Mouse (Mus musculus) G1E (cell line): ENCODE measurements around the gene Wfdc6a.

ENCODE experiments used
- CTCF ChIP-seq: IDR thresholded peaks from 2 replicates; pipeline ENCODE4 v1.5.1; 2012; ENCODE audit warnings: low read depth, low read length, inconsistent platforms, mixed read lengths
- GATA1 ChIP-seq: IDR thresholded peaks from 2 replicates; pipeline ENCODE4 v1.6.1; 2012; ENCODE audit warnings: borderline replicate concordance, low read length, inconsistent platforms, mixed read lengths
- TAL1 ChIP-seq: conservative IDR thresholded peaks from 2 replicates; pipeline ENCODE4 v1.6.1; 2012; ENCODE audit warnings: low read depth, low read length, inconsistent platforms, mixed read lengths

GRCm38 (mm10) chr2:164549338-164549737 lies 35.9 kb downstream of the Wfdc6a start:
- TF ChIP-seq CTCF (no peak), GATA1 (no peak), TAL1 (no peak)
